Mouse (Mus musculus) myocyte (in vitro differentiated cells): ENCODE data around the gene Ets2. TPM values are rescaled to one million over a fixed set of nuclear protein-coding genes. Genes with fewer than 3 reads are reported as not detected.

Experiments
- H3K27me3 ChIP-seq: one replicate; pipeline ENCODE4 v1.6.1; 2011; ENCODE audit not compliant: control insufficient read depth, insufficient read depth, insufficient read length
- H3K36me3 ChIP-seq: one replicate; pipeline ENCODE4 v1.6.1; 2011; ENCODE audit not compliant: control insufficient read depth, insufficient read depth
- H3K4me2 ChIP-seq: one replicate; pipeline ENCODE4 v1.6.1; 2011; ENCODE audit warnings: low read depth, control low read depth
- H3K4me3 ChIP-seq: one replicate; pipeline ENCODE4 v1.5.1; 2011; ENCODE audit warnings: mild to moderate bottlenecking, control low read depth, moderate library complexity
- H3K79me2 ChIP-seq: one replicate; pipeline ENCODE4 v1.6.1; 2011; ENCODE audit not compliant: control insufficient read depth, insufficient read depth
- H3ac ChIP-seq: one replicate; pipeline ENCODE4 v1.6.1; 2011; ENCODE audit not compliant: control insufficient read depth, insufficient read length
- CEBPB ChIP-seq: IDR thresholded peaks from 2 replicates; pipeline ENCODE4 v1.6.1; 2011; ENCODE audit warnings: mild to moderate bottlenecking, moderate library complexity; ENCODE audit not compliant: poor library complexity, insufficient read depth, severe bottlenecking
- E2F4 ChIP-seq: IDR thresholded peaks from one replicate; pipeline ENCODE4 v1.6.1; 2011; ENCODE audit warnings: mild to moderate bottlenecking, control low read depth, moderate library complexity; ENCODE audit not compliant: insufficient read depth
- MAX ChIP-seq: IDR thresholded peaks from one replicate; pipeline ENCODE4 v1.6.1; 2011; ENCODE audit warnings: low read depth, mild to moderate bottlenecking, control low read depth
- MYOD1 ChIP-seq, 3 experiments: IDR thresholded peaks; one replicate each; pipeline ENCODE4 v1.6.1; 2011; ENCODE audit warnings: control low read depth in 2 of 3, low read depth in 2 of 3, mild to moderate bottlenecking in 2 of 3, moderate library complexity in 1 of 3; ENCODE audit not compliant: insufficient read length in 2 of 3, control insufficient read depth in 1 of 3
- MYOG ChIP-seq, 3 experiments: IDR thresholded peaks; one replicate each; pipeline ENCODE4 v1.6.1; 2011; ENCODE audit warnings: control low read depth in 2 of 3, low read depth in 2 of 3, mild to moderate bottlenecking in 2 of 3; ENCODE audit not compliant: insufficient read length in 2 of 3, control insufficient read depth in 1 of 3, insufficient read depth in 1 of 3
- POLR2A ChIP-seq: IDR thresholded peaks from one replicate; pipeline ENCODE4 v1.6.1; 2011; ENCODE audit warnings: low read depth, mild to moderate bottlenecking, control low read depth, moderate library complexity; ENCODE audit not compliant: insufficient read length
- POLR2AphosphoS2 ChIP-seq: IDR thresholded peaks from one replicate; pipeline ENCODE4 v1.6.1; 2011; ENCODE audit warnings: low read depth, control low read depth; ENCODE audit not compliant: insufficient read length
- REST ChIP-seq: IDR thresholded peaks from one replicate; pipeline ENCODE4 v1.6.1; 2011; ENCODE audit warnings: mild to moderate bottlenecking, control low read depth, moderate library complexity; ENCODE audit not compliant: insufficient read depth, insufficient read length
- SRF ChIP-seq: IDR thresholded peaks from one replicate; pipeline ENCODE4 v1.6.1; 2011; ENCODE audit warnings: low read depth; ENCODE audit not compliant: control insufficient read depth, insufficient read length
- TCF12 ChIP-seq: IDR thresholded peaks from one replicate; pipeline ENCODE4 v1.6.1; 2011; ENCODE audit warnings: mild to moderate bottlenecking, control low read depth; ENCODE audit not compliant: poor library complexity, insufficient read depth, severe bottlenecking
- TCF3 ChIP-seq: IDR thresholded peaks from one replicate; pipeline ENCODE4 v1.6.1; 2011; ENCODE audit warnings: low read depth, control low read depth; ENCODE audit not compliant: insufficient read length
- USF1 ChIP-seq: IDR thresholded peaks from one replicate; pipeline ENCODE4 v1.6.1; 2011; ENCODE audit warnings: low read depth, mild to moderate bottlenecking, control low read depth, moderate library complexity
- polyA plus RNA-seq: library from polyadenylated mRNA; unstranded; fragments of >200 nt; fragmentation: generic; extraction: Trizol; gene quantifications from one replicate; pipeline ENCODE4 v1.2.1, GENCODE M21; 2012; ENCODE audit warnings: missing spikeins

Ets2 gene
- polyA plus RNA-seq, 1 experiment, result 73.9 TPM

GRCm38 (mm10) chr16:95746565-95746964 lies 44.7 kb downstream of the Ets2 start:
- TF ChIP-seq E2F4 (no peak), REST (no peak)
- Histone ChIP-seq H3K4me2 (no peak overlapping the region), H3K79me2 (no peaks in the 10 kb centered on the region), H3K27me3 (no peaks in the 10 kb centered on the region), H3ac (no peak overlapping the region), H3K36me3 (no peaks in the 10 kb centered on the region), H3K4me3 (no peak overlapping the region)

DNA sequence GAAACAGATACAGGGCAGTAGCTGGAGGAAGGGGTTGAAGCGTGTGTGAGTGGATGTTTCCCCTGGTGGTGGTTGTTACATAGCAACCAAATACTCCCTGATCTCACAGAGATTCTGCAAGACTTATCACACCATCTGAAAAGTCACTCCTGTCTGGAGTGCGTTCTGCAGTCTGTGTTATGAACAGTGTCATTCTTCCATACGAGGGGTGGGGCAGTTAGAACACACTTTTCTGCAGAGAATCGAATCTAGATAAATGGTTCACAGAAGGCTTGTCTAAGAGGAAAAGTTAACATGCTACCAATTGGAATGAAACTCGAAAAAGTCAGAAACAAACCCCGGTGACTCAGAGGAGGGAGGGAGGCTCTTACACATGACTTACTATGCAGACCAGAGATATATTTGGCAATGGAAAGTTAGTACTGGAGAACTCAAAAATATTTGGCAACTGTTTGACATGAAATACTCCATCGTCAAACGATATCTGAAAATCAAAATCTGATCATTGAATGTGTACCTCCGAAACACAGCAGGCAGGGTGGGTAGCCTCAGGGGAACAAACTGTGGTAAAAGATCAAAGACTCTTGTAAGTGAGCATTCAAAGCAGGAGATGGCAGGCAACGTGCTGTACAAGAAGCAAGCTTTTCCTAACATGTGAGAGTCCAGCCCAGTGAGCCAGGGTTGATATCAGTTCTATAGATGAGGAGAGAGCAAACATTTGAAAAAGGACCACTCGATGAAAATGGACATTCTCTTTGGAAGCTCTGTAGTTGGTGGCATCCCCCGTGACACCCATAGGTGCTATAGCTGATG lies 47.6 kb downstream of the Ets2 start:
- no peaks in the 10 kb centered on the region for H3K79me2 ChIP-seq
- no peak for TF ChIP-seq POLR2AphosphoS2
- no peak for TF ChIP-seq USF1
- TF ChIP-seq E2F4, result no peak
- TF ChIP-seq TCF12, result no peak
- TF ChIP-seq CEBPB, result no peak
- no peak for TF ChIP-seq MAX
- TF ChIP-seq SRF, result no peak
- TF ChIP-seq TCF3, result no peak
- TF ChIP-seq POLR2A, result no peak
- TF ChIP-seq MYOD1 (IDR thresholded peaks at IDR 0.05; ENCODE audit: control insufficient read depth in 1 of 3, insufficient read length in 2 of 3, low read depth in 2 of 3), result no peak
- no peak for TF ChIP-seq MYOG (IDR thresholded peaks at IDR 0.05; ENCODE audit: control insufficient read depth in 1 of 3, insufficient read depth in 1 of 3, insufficient read length in 2 of 3, low read depth in 2 of 3)
- TF ChIP-seq REST, result no peak
- no peak overlapping the region for H3K4me3 ChIP-seq
- H3ac ChIP-seq, result no peak overlapping the region
- peak overlapping the region; percentile 34 for H3K4me2 ChIP-seq
- no peaks in the 10 kb centered on the region for H3K36me3 ChIP-seq
- no peaks in the 10 kb centered on the region for H3K27me3 ChIP-seq

- no peak overlapping the region for H3K4me2 ChIP-seq
- no peak overlapping the region for H3ac ChIP-seq
- H3K4me3 ChIP-seq, result no peak overlapping the region
- TF ChIP-seq TCF3 (no peak), POLR2AphosphoS2 (no peak), MYOG (IDR thresholded peaks at IDR 0.05; ENCODE audit: control insufficient read depth in 1 of 3, insufficient read depth in 1 of 3, insufficient read length in 2 of 3, low read depth in 2 of 3) (no peak), MAX (no peak), E2F4 (no peak), MYOD1 (IDR thresholded peaks at IDR 0.05; ENCODE audit: control insufficient read depth in 1 of 3, insufficient read length in 2 of 3, low read depth in 2 of 3) (no peak), CEBPB (no peak), USF1 (no peak), SRF (no peak), TCF12 (no peak), REST (no peak), POLR2A (no peak)
- no peaks in the 10 kb centered on the region for H3K27me3 ChIP-seq
- H3K36me3 ChIP-seq, result no peaks in the 10 kb centered on the region
- H3K79me2 ChIP-seq, result no peaks in the 10 kb centered on the region
Observed at GRCm38 (mm10) chr16:95750211-95750629, 48.3 kb downstream of the Ets2 start.

DNA sequence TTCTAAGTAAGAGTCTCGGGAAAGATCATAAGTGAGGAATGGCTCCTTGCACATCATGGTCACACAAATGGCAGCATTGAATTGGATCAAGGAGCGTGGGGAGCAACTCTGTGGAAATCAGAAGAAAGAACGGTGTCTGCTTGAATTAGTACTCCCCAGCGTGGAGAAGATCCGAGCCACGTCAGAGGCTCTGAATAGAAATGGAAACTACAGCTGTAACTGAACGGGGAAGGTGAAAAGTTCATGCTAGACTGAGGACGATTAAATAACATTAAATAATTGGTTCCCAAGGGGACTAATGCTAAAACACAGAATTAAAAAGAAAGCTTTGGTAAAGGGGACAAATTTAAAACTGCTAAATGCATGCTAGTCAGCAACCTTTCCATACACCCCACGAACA lies 50.6 kb downstream of the Ets2 start:
- Histone ChIP-seq H3K79me2 (no peaks in the 10 kb centered on the region), H3K36me3 (no peaks in the 10 kb centered on the region), H3K4me2 (no peak overlapping the region), H3K4me3 (no peak overlapping the region), H3ac (no peak overlapping the region), H3K27me3 (no peaks in the 10 kb centered on the region)
- no peak for TF ChIP-seq POLR2A
- no peak for TF ChIP-seq TCF3
- TF ChIP-seq USF1, result no peak
- no peak for TF ChIP-seq MYOG (IDR thresholded peaks at IDR 0.05; ENCODE audit: control insufficient read depth in 1 of 3, insufficient read depth in 1 of 3, insufficient read length in 2 of 3, low read depth in 2 of 3)

DNA sequence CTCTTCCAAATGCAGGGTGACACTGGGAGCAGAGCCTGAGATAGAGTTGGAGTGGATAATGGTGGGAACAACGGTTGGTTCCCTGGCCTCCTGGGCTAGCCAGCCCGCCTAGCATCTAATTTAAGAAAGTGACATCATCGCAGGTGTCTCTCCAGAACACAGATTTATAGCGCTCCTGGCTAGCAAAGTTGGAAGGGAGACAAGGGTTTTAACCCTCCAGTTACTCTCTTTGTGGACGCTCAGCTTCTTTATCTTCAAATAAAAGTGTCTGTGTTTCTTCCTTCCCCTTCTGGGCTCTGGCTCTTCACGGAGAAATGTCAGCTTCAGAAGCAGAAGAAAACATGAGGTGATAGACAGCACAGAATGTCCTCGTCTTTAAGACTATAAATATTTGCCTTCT lies 51.4 kb downstream of the Ets2 start:
- Histone ChIP-seq H3K79me2 (no peaks in the 10 kb centered on the region), H3K4me3 (no peak overlapping the region), H3K27me3 (no peaks in the 10 kb centered on the region), H3K4me2 (no peak overlapping the region), H3ac (no peak overlapping the region), H3K36me3 (no peaks in the 10 kb centered on the region)
- no peak for TF ChIP-seq SRF
- TF ChIP-seq CEBPB, result no peak
- no peak for TF ChIP-seq TCF3
- no peak for TF ChIP-seq MYOD1 (IDR thresholded peaks at IDR 0.05; ENCODE audit: control insufficient read depth in 1 of 3, insufficient read length in 2 of 3, low read depth in 2 of 3)
- no peak for TF ChIP-seq POLR2AphosphoS2
- TF ChIP-seq E2F4, result no peak
- TF ChIP-seq MYOG (IDR thresholded peaks at IDR 0.05; ENCODE audit: control insufficient read depth in 1 of 3, insufficient read depth in 1 of 3, insufficient read length in 2 of 3, low read depth in 2 of 3), result no peak
- no peak for TF ChIP-seq MAX
- TF ChIP-seq POLR2A, result no peak
- TF ChIP-seq REST, result no peak
- TF ChIP-seq USF1, result no peak
- TF ChIP-seq TCF12, result no peak
